Mouse (Mus musculus) myocyte (in vitro differentiated cells): ENCODE measurements at regions not wholly inside any gene's neighbourhood (a gene's known extent, or its start where the extent isn't known, plus 50 kb on each side); places are given as distances from the start of the nearest gene placed in this dataset.

ENCODE experiments used
- CEBPB ChIP-seq: IDR thresholded peaks from 2 replicates; pipeline ENCODE4 v1.6.1; 2011; ENCODE audit warnings: mild to moderate bottlenecking, moderate library complexity; ENCODE audit not compliant: poor library complexity, insufficient read depth, severe bottlenecking
- E2F4 ChIP-seq: IDR thresholded peaks from one replicate; pipeline ENCODE4 v1.6.1; 2011; ENCODE audit warnings: mild to moderate bottlenecking, control low read depth, moderate library complexity; ENCODE audit not compliant: insufficient read depth
- MAX ChIP-seq: IDR thresholded peaks from one replicate; pipeline ENCODE4 v1.6.1; 2011; ENCODE audit warnings: low read depth, mild to moderate bottlenecking, control low read depth
- MYOD1 ChIP-seq, 3 experiments: IDR thresholded peaks; one replicate each; pipeline ENCODE4 v1.6.1; 2011; ENCODE audit warnings: control low read depth in 2 of 3, low read depth in 2 of 3, mild to moderate bottlenecking in 2 of 3, moderate library complexity in 1 of 3; ENCODE audit not compliant: insufficient read length in 2 of 3, control insufficient read depth in 1 of 3
- MYOG ChIP-seq, 3 experiments: IDR thresholded peaks; one replicate each; pipeline ENCODE4 v1.6.1; 2011; ENCODE audit warnings: control low read depth in 2 of 3, low read depth in 2 of 3, mild to moderate bottlenecking in 2 of 3; ENCODE audit not compliant: insufficient read length in 2 of 3, control insufficient read depth in 1 of 3, insufficient read depth in 1 of 3
- POLR2A ChIP-seq: IDR thresholded peaks from one replicate; pipeline ENCODE4 v1.6.1; 2011; ENCODE audit warnings: low read depth, mild to moderate bottlenecking, control low read depth, moderate library complexity; ENCODE audit not compliant: insufficient read length
- POLR2AphosphoS2 ChIP-seq: IDR thresholded peaks from one replicate; pipeline ENCODE4 v1.6.1; 2011; ENCODE audit warnings: low read depth, control low read depth; ENCODE audit not compliant: insufficient read length
- SRF ChIP-seq: IDR thresholded peaks from one replicate; pipeline ENCODE4 v1.6.1; 2011; ENCODE audit warnings: low read depth; ENCODE audit not compliant: control insufficient read depth, insufficient read length
- TCF12 ChIP-seq: IDR thresholded peaks from one replicate; pipeline ENCODE4 v1.6.1; 2011; ENCODE audit warnings: mild to moderate bottlenecking, control low read depth; ENCODE audit not compliant: poor library complexity, insufficient read depth, severe bottlenecking
- USF1 ChIP-seq: IDR thresholded peaks from one replicate; pipeline ENCODE4 v1.6.1; 2011; ENCODE audit warnings: low read depth, mild to moderate bottlenecking, control low read depth, moderate library complexity

DNA sequence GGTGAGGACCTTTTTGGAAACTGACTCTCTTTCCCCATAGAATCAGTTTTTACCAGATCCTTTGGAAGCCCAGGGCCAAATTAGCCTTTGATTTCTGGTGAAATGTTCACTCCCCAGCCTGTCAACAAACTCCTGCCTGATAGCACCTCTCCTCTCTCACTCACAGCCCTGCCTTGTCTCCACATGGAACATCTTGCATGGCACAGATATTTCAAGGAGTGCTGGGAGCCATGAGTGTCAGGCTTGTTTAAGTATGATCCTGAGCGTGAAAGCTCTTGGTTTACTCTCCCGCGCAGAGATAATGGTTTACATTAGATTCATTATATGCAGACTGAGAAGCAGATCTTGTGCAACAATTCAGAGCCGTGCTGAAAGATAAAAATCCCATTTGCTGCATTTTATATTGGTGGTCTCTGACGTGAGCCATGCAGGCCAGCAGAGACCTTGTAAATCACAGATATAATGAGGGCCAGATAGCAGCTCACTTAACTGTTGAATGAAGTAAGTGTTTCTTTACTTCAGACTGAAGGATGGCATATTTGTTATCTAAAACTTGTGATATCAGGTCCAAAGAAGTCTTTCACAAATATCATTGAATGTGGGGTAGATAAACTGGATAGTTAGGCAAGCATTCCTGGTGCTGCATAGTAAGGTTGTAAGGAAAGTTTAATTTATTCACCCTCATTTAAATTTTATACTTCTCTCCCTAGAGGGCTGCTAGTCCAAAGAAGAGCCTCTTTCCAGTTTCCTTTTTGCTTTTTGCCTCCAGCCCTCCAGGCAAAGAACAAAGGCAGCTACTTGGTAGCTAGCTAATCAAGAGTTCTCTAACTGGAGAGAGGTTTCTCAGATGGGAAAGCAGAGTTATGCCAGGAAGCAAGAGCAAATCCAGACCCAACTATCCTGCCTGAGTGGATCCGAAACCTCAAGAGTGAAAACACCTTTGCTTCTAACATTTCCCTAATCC lies 81.8 kb downstream of the Tbx18 start:
- TF ChIP-seq MYOD1 (IDR thresholded peaks at IDR 0.05; ENCODE audit: control insufficient read depth in 1 of 3, insufficient read length in 2 of 3, low read depth in 2 of 3) (no peak), POLR2A (no peak), POLR2AphosphoS2 (no peak), USF1 (no peak), SRF (no peak), TCF12 (no peak), E2F4 (no peak), MYOG (IDR thresholded peaks at IDR 0.05; ENCODE audit: control insufficient read depth in 1 of 3, insufficient read depth in 1 of 3, insufficient read length in 2 of 3, low read depth in 2 of 3) (no peak), CEBPB (no peak), MAX (no peak)
